Mouse (Mus musculus): ENCODE data around the gene Ficd. TPM values are rescaled to one million over a fixed set of nuclear protein-coding genes. Genes with fewer than 3 reads are reported as not detected.

The Ficd gene
- total RNA-seq, 1 experiment, result 8.6 TPM

- Histone ChIP-seq H3K27ac (ENCODE audit: insufficient read depth, low read depth, low read length, poor library complexity, severe bottlenecking) (peak within 1 kb of the TSS; percentile 91), H3K36me3 (ENCODE audit: control insufficient read depth, insufficient read depth, low read length, poor library complexity, severe bottlenecking) (peaks cover 38% of the 10 kb centered on the region), H3K4me3 (ENCODE audit: insufficient read depth in 1 of 2, low read depth in 1 of 2, low read length in 2 of 2, poor library complexity in 1 of 2, severe bottlenecking in 1 of 2) (peak within 1 kb of the TSS; percentile 89 to 97), H3K4me1 (ENCODE audit: control insufficient read depth in 2 of 2, insufficient read depth in 2 of 2, low read length in 2 of 2, poor library complexity in 1 of 2) (peaks cover 2 to 5% of the 10 kb centered on the region in 2 experiments; a peak in 3 of 4 replicates), H3K9ac (ENCODE audit: insufficient read depth, low read depth, low read length, poor library complexity, severe bottlenecking) (peak within 1 kb of the TSS; percentile 98), H3K9me3 (ENCODE audit: control insufficient read depth, insufficient read depth, low read depth, low read length) (no peaks in the 10 kb centered on the region)
- TF ChIP-seq MAFK (IDR thresholded peaks at IDR 0.05; ENCODE audit: insufficient read depth, low read depth, low read length) (no peak), ZNF384 (IDR thresholded peaks at IDR 0.05; ENCODE audit: low read depth, low read length) (peak; percentile 85), HCFC1 (IDR thresholded peaks at IDR 0.05; ENCODE audit: borderline replicate concordance, insufficient read depth, low read length) (peak; percentile 81)
- peak; percentile 86 for DNase-seq (ENCODE audit: low read depth, low spot score)
- in situ Hi-C loops (cut with MboI; ENCODE audit: low sequenced_read_pairs in 2 of 2, unreplicated experiment in 2 of 2), result no loop called here
Measured at GRCm38 (mm10) chr5:113772450-113772895, 36.9 kb downstream of the Ficd start, which contains the start of the genes Sart3 and Iscu. Sart3 (minus strand) TSS chr5:113772510. Iscu (plus strand) TSS chr5:113772748.

GRCm38 (mm10) chr5:113772905-113773519 lies 37.4 kb downstream of the Ficd start:
- peak overlapping the region; percentile 83 for H3K9ac ChIP-seq (ENCODE audit: insufficient read depth, low read depth, low read length, poor library complexity, severe bottlenecking)
- peak overlapping the region; percentile 80 to 97 for H3K4me3 ChIP-seq (ENCODE audit: insufficient read depth in 1 of 2, low read depth in 1 of 2, low read length in 2 of 2, poor library complexity in 1 of 2, severe bottlenecking in 1 of 2)
- peaks cover 32% of the 10 kb centered on the region for H3K36me3 ChIP-seq (ENCODE audit: control insufficient read depth, insufficient read depth, low read length, poor library complexity, severe bottlenecking)
- H3K27ac ChIP-seq (ENCODE audit: insufficient read depth, low read depth, low read length, poor library complexity, severe bottlenecking), result no peak overlapping the region
- no peak for TF ChIP-seq MAFK (IDR thresholded peaks at IDR 0.05; ENCODE audit: insufficient read depth, low read depth, low read length)
- no peak for TF ChIP-seq HCFC1 (IDR thresholded peaks at IDR 0.05; ENCODE audit: borderline replicate concordance, insufficient read depth, low read length)
- no peak for TF ChIP-seq ZC3H11A (IDR thresholded peaks at IDR 0.05; ENCODE audit: borderline replicate concordance, low read depth, low read length)
- TF ChIP-seq ZNF384 (IDR thresholded peaks at IDR 0.05; ENCODE audit: low read depth, low read length), result no peak
- TF ChIP-seq CHD2 (IDR thresholded peaks at IDR 0.05; ENCODE audit: low read depth, low read length), result no peak
- no peaks in the 10 kb centered on the region for H3K9me3 ChIP-seq (ENCODE audit: control insufficient read depth, insufficient read depth, low read depth, low read length)
- H3K4me1 ChIP-seq (ENCODE audit: control insufficient read depth in 2 of 2, insufficient read depth in 2 of 2, low read length in 2 of 2, poor library complexity in 1 of 2), result peaks cover 2 to 4% of the 10 kb centered on the region in 2 experiments; a peak in 3 of 4 replicates
- no peak for DNase-seq (ENCODE audit: low read depth, low spot score)
- in situ Hi-C loops (cut with MboI; ENCODE audit: low sequenced_read_pairs in 2 of 2, unreplicated experiment in 2 of 2), result no loop called here

- H3K4me1 ChIP-seq (ENCODE audit: control insufficient read depth in 2 of 2, insufficient read depth in 2 of 2, low read length in 2 of 2, poor library complexity in 1 of 2), result peaks cover 2% of the 10 kb centered on the region in 2 experiments; a peak in 3 of 4 replicates
- 0 out of 2 replicates have a peak overlapping the region, but pooled peaks have one; percentile 83 for H3K9ac ChIP-seq (ENCODE audit: insufficient read depth, low read depth, low read length, poor library complexity, severe bottlenecking)
- peak overlapping the region; percentile 80 to 97; a peak in 3 of 4 replicates for H3K4me3 ChIP-seq (ENCODE audit: insufficient read depth in 1 of 2, low read depth in 1 of 2, low read length in 2 of 2, poor library complexity in 1 of 2, severe bottlenecking in 1 of 2)
- H3K9me3 ChIP-seq (ENCODE audit: control insufficient read depth, insufficient read depth, low read depth, low read length), result no peaks in the 10 kb centered on the region
- peaks cover 26% of the 10 kb centered on the region for H3K36me3 ChIP-seq (ENCODE audit: control insufficient read depth, insufficient read depth, low read length, poor library complexity, severe bottlenecking)
- no peak overlapping the region for H3K27ac ChIP-seq (ENCODE audit: insufficient read depth, low read depth, low read length, poor library complexity, severe bottlenecking)
- TF ChIP-seq HCFC1 (IDR thresholded peaks at IDR 0.05; ENCODE audit: borderline replicate concordance, insufficient read depth, low read length) (0 out of 2 replicates have a peak, but pooled peaks have one; percentile 36), ZC3H11A (IDR thresholded peaks at IDR 0.05; ENCODE audit: borderline replicate concordance, low read depth, low read length) (peak; percentile 84), ZNF384 (IDR thresholded peaks at IDR 0.05; ENCODE audit: low read depth, low read length) (no peak)
- in situ Hi-C loops (cut with MboI; ENCODE audit: low sequenced_read_pairs in 2 of 2, unreplicated experiment in 2 of 2), result no loop called here
- peak; percentile 75 for DNase-seq (ENCODE audit: low read depth, low spot score)
Measured at GRCm38 (mm10) chr5:113773664-113774063, 38.1 kb downstream of the Ficd start.

GRCm38 (mm10) chr5:113775585-113775984 lies 40.0 kb downstream of the Ficd start:
- no peak overlapping the region for H3K4me3 ChIP-seq (ENCODE audit: insufficient read depth in 1 of 2, low read depth in 1 of 2, low read length in 2 of 2, poor library complexity in 1 of 2, severe bottlenecking in 1 of 2)
- no peak for TF ChIP-seq ZNF384 (IDR thresholded peaks at IDR 0.05; ENCODE audit: low read depth, low read length)
- TF ChIP-seq ZC3H11A (IDR thresholded peaks at IDR 0.05; ENCODE audit: borderline replicate concordance, low read depth, low read length), result no peak
- TF ChIP-seq CHD2 (IDR thresholded peaks at IDR 0.05; ENCODE audit: low read depth, low read length), result no peak
- peaks cover 0 to 2% of the 10 kb centered on the region in 2 experiments; a peak in 2 of 4 replicates for H3K4me1 ChIP-seq (ENCODE audit: control insufficient read depth in 2 of 2, insufficient read depth in 2 of 2, low read length in 2 of 2, poor library complexity in 1 of 2)
- no peak overlapping the region for H3K27ac ChIP-seq (ENCODE audit: insufficient read depth, low read depth, low read length, poor library complexity, severe bottlenecking)
- peaks cover 21% of the 10 kb centered on the region for H3K36me3 ChIP-seq (ENCODE audit: control insufficient read depth, insufficient read depth, low read length, poor library complexity, severe bottlenecking)
- in situ Hi-C loops (cut with MboI; ENCODE audit: low sequenced_read_pairs in 2 of 2, unreplicated experiment in 2 of 2), result loop anchor here in 1 of 2 experiments (5.0 kb wide), 1 partner anchor 37 kb away; no protein-coding TSS in a partner anchor
- H3K9me3 ChIP-seq (ENCODE audit: control insufficient read depth, insufficient read depth, low read depth, low read length), result no peaks in the 10 kb centered on the region
- no peak for DNase-seq (ENCODE audit: low read depth, low spot score)
- no peak overlapping the region for H3K9ac ChIP-seq (ENCODE audit: insufficient read depth, low read depth, low read length, poor library complexity, severe bottlenecking)

Measured in ES-E14 (cell line).